Mouse (Mus musculus) liver, postnatal 0 days (tissue): ENCODE results near the gene Fam184b. TPM values are rescaled to one million over a fixed set of nuclear protein-coding genes. Genes with fewer than 3 reads are reported as not detected.

Experiments used
- ATAC-seq: fragments of 200-750 bp; cut with Nextera tagmentation; 2 replicates; pipeline ENCODE4 v1.8.0; 2017; ENCODE audit warnings: mild to moderate bottlenecking, moderate library complexity
- DNase-seq: peaks from one replicate; pipeline ENCODE4 v3.0.0-alpha.2; 2016
- H3K27ac ChIP-seq: fragments of 300-500 bp; sonication (generic); 2 replicates; pipeline ENCODE4 v1.5.1; 2014; ENCODE audit warnings: antibody characterized with exemption, moderate library complexity, mild to moderate bottlenecking, low read depth
- H3K27me3 ChIP-seq: fragments of 300-500 bp; sonication (generic); 2 replicates; pipeline ENCODE4 v1.6.1; 2014; ENCODE audit warnings: low read length, control low read depth, mixed read lengths; ENCODE audit not compliant: insufficient read depth
- H3K36me3 ChIP-seq: fragments of 300-500 bp; sonication (generic); replicated peaks from 2 replicates; pipeline ENCODE4 v1.6.1; 2014; ENCODE audit warnings: mild to moderate bottlenecking, control low read depth, low read length, moderate library complexity, mixed read lengths; ENCODE audit not compliant: insufficient read depth
- H3K4me1 ChIP-seq: fragments of 300-500 bp; sonication (generic); 2 replicates; pipeline ENCODE4 v1.6.1; 2014; ENCODE audit warnings: antibody characterized with exemption, mild to moderate bottlenecking, control low read depth; ENCODE audit not compliant: insufficient read depth
- H3K4me2 ChIP-seq: fragments of 300-500 bp; sonication (generic); 2 replicates; pipeline ENCODE4 v1.6.1; 2014; ENCODE audit warnings: low read depth, mild to moderate bottlenecking, low read length, moderate library complexity, mixed read lengths
- H3K4me3 ChIP-seq: fragments of 300-500 bp; sonication (generic); 2 replicates; pipeline ENCODE4 v1.5.1; 2014; ENCODE audit warnings: low read depth, low read length
- H3K9ac ChIP-seq: fragments of 300-500 bp; sonication (generic); replicated peaks from 2 replicates; pipeline ENCODE4 v1.6.1; 2014; ENCODE audit warnings: mild to moderate bottlenecking, moderate library complexity
- H3K9me3 ChIP-seq: fragments of 300-500 bp; sonication (generic); 2 replicates; pipeline ENCODE4 v1.6.1; 2016; ENCODE audit warnings: mild to moderate bottlenecking, control low read depth, low read length, mixed read lengths
- CTCF ChIP-seq: sonication (generic); IDR thresholded peaks from 2 replicates; pipeline ENCODE4 v1.5.1; 2016; ENCODE audit warnings: antibody characterized with exemption, low read depth
- EP300 ChIP-seq: IDR thresholded peaks from 2 replicates; pipeline ENCODE4 v1.6.1; 2016; ENCODE audit warnings: antibody characterized with exemption, low read depth, mild to moderate bottlenecking
- WGBS: fragments of 180-500 bp; shearing (Covaris S2); extraction: QIAGEN DNeasy Blood & Tissue Kit; methylation state at CpG from one replicate; pipeline ENCODE4 v1.1.7; 2014; ENCODE audit not compliant: insufficient replicate concordance; 5-methylcytosine and 5-hydroxymethylcytosine counted together
- polyA plus RNA-seq: library from polyadenylated mRNA; unstranded; fragments of >200 nt; fragmentation: Nextera tagmentation; extraction: Ambion mirVana; gene quantifications from 2 replicates; pipeline ENCODE4 v1.2.1, GENCODE M21; 2015

Fam184b gene
- polyA plus RNA-seq, 1 experiment from 2014 or later, result 0.07 TPM

DNA sequence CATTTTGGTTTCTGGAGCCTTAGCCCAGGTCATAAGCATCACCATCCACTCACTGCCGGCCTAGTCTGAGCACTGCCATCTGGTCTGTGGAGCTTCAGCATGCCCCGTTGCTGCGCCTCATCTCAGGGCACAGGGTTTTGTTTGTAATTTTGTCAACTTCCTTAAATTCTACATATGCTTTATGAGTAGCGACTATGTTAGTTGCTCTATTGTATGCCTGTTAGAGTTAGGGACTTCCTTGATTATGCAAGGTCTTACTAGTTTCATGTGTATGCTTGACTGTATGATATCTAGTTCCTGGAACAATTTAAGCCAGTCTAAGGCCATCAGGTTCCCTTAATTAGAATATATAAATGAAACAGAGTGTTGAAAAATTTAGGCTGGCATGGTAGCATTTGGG, 113.1 kb downstream of the Fam184b start:
- H3K36me3 ChIP-seq, result peaks cover 52% of the 10 kb centered on the region
- no peaks in the 10 kb centered on the region for H3K27me3 ChIP-seq
- 75% methylated on average over 4 of the region's 4 CpGs for WGBS

DNA sequence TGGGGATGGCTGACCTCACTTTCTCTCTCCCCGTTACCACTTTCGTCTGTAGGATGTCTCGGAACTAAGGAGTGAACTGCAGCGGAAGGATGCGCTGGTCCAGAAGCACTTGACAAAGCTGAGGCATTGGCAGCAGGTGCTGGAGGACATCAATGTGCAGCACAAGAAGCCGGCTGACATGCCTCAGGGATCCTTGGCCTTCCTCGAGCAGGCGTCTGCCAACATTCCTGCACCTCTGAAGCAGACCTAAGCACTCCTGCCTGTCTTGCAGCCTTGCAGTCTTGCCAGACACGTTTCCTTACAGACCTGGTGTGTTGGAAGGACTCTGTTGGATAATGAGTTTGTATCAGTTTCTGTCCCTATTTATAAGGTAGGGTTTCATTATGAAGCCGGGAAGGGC, 114.3 kb downstream of the Fam184b start:
- Histone ChIP-seq H3K27ac (no peak overlapping the region), H3K4me3 (no peak overlapping the region), H3K36me3 (peaks cover 49% of the 10 kb centered on the region), H3K4me1 (peaks cover 16% of the 10 kb centered on the region), H3K9ac (no peak overlapping the region), H3K27me3 (no peaks in the 10 kb centered on the region), H3K9me3 (no peaks in the 10 kb centered on the region), H3K4me2 (no peak overlapping the region)
- DNase-seq, result no peak
- TF ChIP-seq CTCF (no peak), EP300 (no peak)
- no peak for ATAC-seq
- WGBS, result 80% methylated on average over 10 of the region's 10 CpGs

More for the DNA sequence above, 113.1 kb downstream of the Fam184b start:
- DNase-seq (no peak), ATAC-seq (no peak)
- no peak for TF ChIP-seq EP300
- Histone ChIP-seq H3K4me2 (no peak overlapping the region), H3K4me1 (peaks cover 9% of the 10 kb centered on the region), H3K9me3 (no peaks in the 10 kb centered on the region), H3K4me3 (no peak overlapping the region), H3K27ac (no peak overlapping the region), H3K9ac (no peak overlapping the region)

DNA sequence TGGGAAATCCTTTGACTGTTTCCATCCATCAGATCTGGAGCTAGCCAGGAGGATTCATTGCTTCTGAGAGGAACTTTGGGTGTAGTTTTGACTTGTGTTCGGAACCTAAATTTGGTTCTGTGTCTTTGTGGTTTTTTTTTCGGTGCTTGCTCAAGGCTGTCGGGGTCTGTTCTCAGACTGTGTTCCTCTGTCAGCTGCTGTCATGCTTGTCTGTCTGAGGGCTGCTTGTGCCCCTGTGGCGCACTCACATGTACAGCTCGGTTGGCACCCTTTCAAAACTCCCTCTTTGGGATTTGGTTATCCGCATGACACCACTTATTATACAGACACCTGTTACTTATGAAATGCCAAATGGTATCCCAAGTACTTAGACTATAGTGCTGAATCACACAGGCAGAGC, 117.8 kb downstream of the Fam184b start:
- H3K27ac ChIP-seq, result no peak overlapping the region
- H3K36me3 ChIP-seq, result peaks cover 25% of the 10 kb centered on the region
- no peaks in the 10 kb centered on the region for H3K9me3 ChIP-seq
- ATAC-seq (no peak), DNase-seq (no peak)
- TF ChIP-seq CTCF (no peak), EP300 (no peak)
- H3K4me1 ChIP-seq, result peaks cover 21% of the 10 kb centered on the region
- H3K27me3 ChIP-seq, result no peaks in the 10 kb centered on the region
- H3K9ac ChIP-seq, result no peak overlapping the region; the same call in 1 of the 2 replicates
- H3K4me2 ChIP-seq, result peak overlapping the region; percentile 95
- 64% methylated on average over 6 of the region's 6 CpGs for WGBS
- peak overlapping the region; percentile 97; the same call in 1 of the 2 replicates for H3K4me3 ChIP-seq

DNA sequence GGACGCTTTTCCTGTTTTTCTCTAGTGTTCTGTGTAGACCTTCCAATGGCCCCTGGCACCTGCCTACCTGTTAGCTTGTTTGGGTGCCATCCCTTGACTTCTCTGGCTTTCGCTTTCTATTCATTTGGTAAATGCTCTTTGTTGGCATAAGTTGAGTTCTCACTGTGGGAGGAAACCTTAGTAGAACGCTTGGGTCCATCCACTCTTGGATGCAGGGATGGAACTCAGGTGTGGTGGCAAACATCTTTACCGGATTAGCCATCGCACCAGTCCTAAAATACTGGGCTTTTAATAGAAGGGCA, 118.7 kb downstream of the Fam184b start:
- Histone ChIP-seq H3K27ac (peak overlapping the region; percentile 75), H3K27me3 (no peaks in the 10 kb centered on the region), H3K36me3 (peaks cover 17% of the 10 kb centered on the region), H3K9ac (peak overlapping the region; percentile 89), H3K4me2 (peak overlapping the region; percentile 95), H3K4me3 (peak overlapping the region; percentile 97), H3K4me1 (peaks cover 21% of the 10 kb centered on the region), H3K9me3 (no peaks in the 10 kb centered on the region)
- WGBS, result 5% methylated on average over 5 of the region's 5 CpGs
- ATAC-seq, result no peak
- TF ChIP-seq CTCF (no peak), EP300 (no peak)
- DNase-seq, result no peak

DNA sequence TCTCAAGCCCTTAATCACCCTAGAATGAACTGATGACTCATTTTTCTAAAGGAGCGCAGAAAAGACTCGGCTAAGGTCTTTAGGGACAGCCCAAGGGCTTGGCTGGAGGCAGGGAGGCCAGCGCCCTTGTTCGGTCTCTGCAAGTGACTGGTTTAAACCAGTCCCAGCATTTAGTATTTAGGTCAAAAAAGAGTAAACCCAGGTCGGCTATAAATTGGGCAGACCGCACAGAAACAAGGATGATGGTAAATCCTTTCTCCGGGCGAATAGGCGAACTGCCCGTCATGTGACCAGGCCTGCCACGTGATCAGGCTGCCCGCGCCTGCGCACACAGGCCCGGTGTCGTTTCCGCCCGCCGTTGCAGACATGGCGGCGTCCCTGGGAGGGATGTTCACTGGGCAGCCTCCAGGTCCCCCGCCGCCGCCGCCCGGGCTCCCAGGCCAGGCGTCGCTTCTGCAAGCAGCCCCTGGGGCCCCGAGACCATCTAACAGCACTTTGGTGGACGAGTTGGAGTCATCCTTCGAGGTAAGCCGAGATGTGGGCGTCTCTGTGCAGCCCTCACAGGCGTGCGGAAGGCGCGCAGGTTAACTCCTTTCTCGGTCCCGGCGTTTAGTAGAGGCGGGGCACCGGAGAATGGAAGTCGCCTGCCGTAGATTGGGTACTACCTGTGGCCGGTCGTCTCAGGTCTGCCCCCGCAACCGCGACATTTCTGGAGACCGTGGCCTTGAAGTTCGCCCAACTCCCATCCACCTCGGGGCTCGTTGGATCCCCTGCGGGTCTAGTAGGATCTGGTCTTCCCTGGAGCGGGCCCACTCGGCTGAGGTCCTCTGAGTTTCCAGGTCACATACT, 119.2 kb downstream of the Fam184b start, which contains the start of gene Med28:
Gene Med28, plus strand, starts transcription at position 270 of the 849 bp plus-strand sequence.
- H3K27me3 ChIP-seq, result no peaks in the 10 kb centered on the region
- peak within 1 kb of the TSS; percentile 95 for H3K4me2 ChIP-seq
- peaks cover 12% of the 10 kb centered on the region for H3K36me3 ChIP-seq
- WGBS, result 2% methylated on average over 55 of the region's 56 CpGs
- TF ChIP-seq EP300, result no peak
- no peak for TF ChIP-seq CTCF
- H3K4me3 ChIP-seq, result peak within 1 kb of the TSS; percentile 97
- H3K9me3 ChIP-seq, result no peaks in the 10 kb centered on the region
- peak within 1 kb of the TSS; percentile 75 for H3K27ac ChIP-seq
- peak within 1 kb of the TSS; percentile 89 for H3K9ac ChIP-seq
- DNase-seq, result peak; percentile 96
- H3K4me1 ChIP-seq, result peaks cover 21% of the 10 kb centered on the region
- ATAC-seq, result peak; percentile 92

DNA sequence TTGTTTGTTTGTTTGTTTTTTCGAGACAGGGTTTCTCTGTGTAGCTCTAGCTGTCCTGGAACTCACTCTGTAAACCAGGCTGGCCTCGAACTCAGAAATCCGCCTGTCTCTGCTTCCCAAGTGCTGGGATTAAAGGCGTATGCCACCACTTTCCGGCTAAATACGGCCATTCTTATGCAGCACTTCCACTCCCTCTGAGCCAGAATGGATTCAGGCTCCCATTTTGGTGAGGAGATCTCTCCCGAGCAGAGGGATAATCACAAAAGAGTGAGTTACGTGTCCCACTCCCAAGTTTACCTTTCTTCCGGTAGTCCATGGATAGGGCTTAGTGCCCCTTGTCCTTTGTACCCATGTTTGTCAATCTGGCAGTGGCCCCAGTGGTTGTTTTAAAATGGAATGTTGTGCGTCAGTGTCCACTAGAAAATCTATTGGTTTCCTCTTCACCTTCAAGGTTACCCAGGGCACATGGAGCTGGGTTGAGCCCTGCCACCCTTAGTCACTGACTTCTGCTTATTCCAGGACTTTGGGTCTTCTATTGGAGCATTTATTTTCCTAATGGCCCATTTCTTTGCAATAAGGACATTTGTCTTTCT, 124.2 kb downstream of the Fam184b start:
- Histone ChIP-seq H3K4me1 (peaks cover 5% of the 10 kb centered on the region), H3K4me3 (no peak overlapping the region), H3K9ac (no peak overlapping the region), H3K36me3 (peaks cover 26% of the 10 kb centered on the region), H3K4me2 (no peak overlapping the region), H3K27me3 (no peaks in the 10 kb centered on the region), H3K9me3 (no peaks in the 10 kb centered on the region), H3K27ac (peak overlapping the region; percentile 56; the same call in 1 of the 2 replicates)
- 82% methylated on average over 10 of the region's 10 CpGs for WGBS
- TF ChIP-seq CTCF (no peak), EP300 (peak; percentile 45; the same call in 1 of the 2 replicates)
- DNase-seq (peak; percentile 41), ATAC-seq (peak; percentile 74)
